Mouse (Mus musculus): ENCODE measurements around the gene Prom2.

- peak; percentile 88 for TF ChIP-seq POLR2A (IDR thresholded peaks at IDR 0.05; ENCODE audit: insufficient read length, low read depth)
- peak; percentile 99 for TF ChIP-seq MAX (IDR thresholded peaks at IDR 0.05; ENCODE audit: low read depth)
- no peak for TF ChIP-seq REST (IDR thresholded peaks at IDR 0.05; ENCODE audit: insufficient read depth, insufficient read length)
- TF ChIP-seq TCF12 (IDR thresholded peaks at IDR 0.05; ENCODE audit: insufficient read depth, poor library complexity, severe bottlenecking): no peak
- no peak for TF ChIP-seq TCF3 (IDR thresholded peaks at IDR 0.05; ENCODE audit: insufficient read length, low read depth)
- peak; percentile 78 for TF ChIP-seq POLR2AphosphoS2 (IDR thresholded peaks at IDR 0.05; ENCODE audit: insufficient read length, low read depth)
- TF ChIP-seq USF1 (IDR thresholded peaks at IDR 0.05; ENCODE audit: low read depth): no peak
Measured at GRCm38 (mm10) chr2:127586694-127587513, 45.6 kb upstream of the Prom2 start, which contains the start of the genes Zfp661 and Mrps5.

All from myocyte (in vitro differentiated cells).